Mouse (Mus musculus): ENCODE results near the gene Zfp740. TPM values are rescaled to one million over a fixed set of nuclear protein-coding genes. Genes with fewer than 3 reads are reported as not detected.

The Zfp740 gene
- total and polyA plus RNA-seq, 3 experiments, result 32.1 to 46.1 (median 37.4) TPM

GRCm38 (mm10) chr15:102210816-102211215 lies 7.8 kb downstream of the Zfp740 start:
- no peaks in the 10 kb centered on the region for H3K9me3 ChIP-seq (replicated peaks; ENCODE audit: low read length)
- TF ChIP-seq MAX (IDR thresholded peaks at IDR 0.05; ENCODE audit: low read length) (no peak), E2F4 (IDR thresholded peaks at IDR 0.05; ENCODE audit: insufficient replicate concordance, low read depth, low read length) (no peak), HCFC1 (IDR thresholded peaks at IDR 0.05; ENCODE audit: low read depth, low read length) (no peak), UBTF (IDR thresholded peaks at IDR 0.05; ENCODE audit: low read depth, low read length) (no peak), USF2 (conservative IDR thresholded peaks at IDR 0.05; ENCODE audit: low read depth, low read length) (no peak), CHD1 (IDR thresholded peaks at IDR 0.05; ENCODE audit: low read depth, low read length) (no peak), ETS1 (conservative IDR thresholded peaks at IDR 0.05; ENCODE audit: low read depth, low read length) (no peak)
- H3K27ac ChIP-seq (ENCODE audit: insufficient read depth, low read depth), result no peak overlapping the region
- dilution Hi-C loops (cut with MboI; ENCODE audit: extremely low pct_ligation_motif_present, extremely low pct_unique_long_range_greater_than_20kb, low sequenced_read_pairs) (no loop called here), in situ Hi-C loops (cut with MboI; ENCODE audit: low pct_ligation_motif_present, low pct_unique_long_range_greater_than_20kb, low sequenced_read_pairs) (no loop called here)
- no peak overlapping the region for H3K4me2 ChIP-seq (ENCODE audit: insufficient read depth, low read depth, poor library complexity, severe bottlenecking)
- no peak overlapping the region for H3K9ac ChIP-seq (ENCODE audit: insufficient read depth, low read depth)
- no peaks in the 10 kb centered on the region for H3K79me2 ChIP-seq (replicated peaks; ENCODE audit: control insufficient read depth, extremely low read depth, insufficient read depth, poor library complexity, severe bottlenecking)
- H3K4me1 ChIP-seq (ENCODE audit: control insufficient read depth in 1 of 2, insufficient read depth in 2 of 2), result peaks cover 23 to 67% of the 10 kb centered on the region in 2 experiments
- no peak overlapping the region for H3K4me3 ChIP-seq (replicated peaks in 1 of 3; ENCODE audit: low read depth in 2 of 3, low read length in 2 of 3, poor library complexity in 1 of 3)
- peaks cover 62 to 82% of the 10 kb centered on the region in 2 experiments for H3K36me3 ChIP-seq (replicated peaks in 1 of 2; ENCODE audit: control insufficient read depth in 1 of 2, insufficient read depth in 1 of 2, low read length in 1 of 2)
- no peak for DNase-seq (ENCODE audit: extremely low read depth)
- no peaks in the 10 kb centered on the region for H3K27me3 ChIP-seq (replicated peaks)

GRCm38 (mm10) chr15:102211895-102212294 lies 8.8 kb downstream of the Zfp740 start:
- in situ Hi-C loops (cut with MboI; ENCODE audit: low pct_ligation_motif_present, low pct_unique_long_range_greater_than_20kb, low sequenced_read_pairs), result no loop called here
- Histone ChIP-seq H3K79me2 (replicated peaks; ENCODE audit: control insufficient read depth, extremely low read depth, insufficient read depth, poor library complexity, severe bottlenecking) (no peaks in the 10 kb centered on the region), H3K9me3 (replicated peaks; ENCODE audit: low read length) (no peaks in the 10 kb centered on the region), H3K4me1 (ENCODE audit: control insufficient read depth in 1 of 2, insufficient read depth in 2 of 2) (peaks cover 23 to 59% of the 10 kb centered on the region in 2 experiments), H3K27me3 (replicated peaks) (no peaks in the 10 kb centered on the region), H3K9ac (ENCODE audit: insufficient read depth, low read depth) (no peak overlapping the region), H3K36me3 (replicated peaks in 1 of 2; ENCODE audit: control insufficient read depth in 1 of 2, insufficient read depth in 1 of 2, low read length in 1 of 2) (peaks cover 68 to 85% of the 10 kb centered on the region in 2 experiments), H3K4me2 (ENCODE audit: insufficient read depth, low read depth, poor library complexity, severe bottlenecking) (no peak overlapping the region), H3K27ac (ENCODE audit: insufficient read depth, low read depth) (no peak overlapping the region), H3K4me3 (replicated peaks in 1 of 3; ENCODE audit: low read depth in 2 of 3, low read length in 2 of 3, poor library complexity in 1 of 3) (no peak overlapping the region)
- no peak for TF ChIP-seq BHLHE40 (IDR thresholded peaks at IDR 0.05; ENCODE audit: low read depth, low read length)
- no peak for TF ChIP-seq NELFE (IDR thresholded peaks at IDR 0.05; ENCODE audit: low read depth, low read length)
- no peak for TF ChIP-seq GABPA (IDR thresholded peaks at IDR 0.05; ENCODE audit: insufficient replicate concordance, low read depth, low read length)
- TF ChIP-seq USF1 (IDR thresholded peaks at IDR 0.05; ENCODE audit: low read depth, low read length), result no peak
- no peak for TF ChIP-seq UBTF (IDR thresholded peaks at IDR 0.05; ENCODE audit: low read depth, low read length)
- no peak for TF ChIP-seq ZNF384 (IDR thresholded peaks at IDR 0.05; ENCODE audit: low read depth, low read length)
- no peak for TF ChIP-seq EP300 (IDR thresholded peaks at IDR 0.05; ENCODE audit: low read length)
- TF ChIP-seq CHD1 (IDR thresholded peaks at IDR 0.05; ENCODE audit: low read depth, low read length), result no peak
- TF ChIP-seq E2F4 (IDR thresholded peaks at IDR 0.05; ENCODE audit: insufficient replicate concordance, low read depth, low read length), result no peak
- TF ChIP-seq MXI1 (IDR thresholded peaks at IDR 0.05; ENCODE audit: low read depth, low read length), result no peak
- no peak for TF ChIP-seq CHD2 (IDR thresholded peaks at IDR 0.05; ENCODE audit: low read length)
- TF ChIP-seq USF2 (conservative IDR thresholded peaks at IDR 0.05; ENCODE audit: low read depth, low read length), result no peak
- no peak for TF ChIP-seq RAD21 (IDR thresholded peaks at IDR 0.05; ENCODE audit: low read depth, low read length)
- TF ChIP-seq MEF2A (IDR thresholded peaks at IDR 0.05; ENCODE audit: borderline replicate concordance, low read depth, low read length), result no peak
- dilution Hi-C loops (cut with MboI; ENCODE audit: extremely low pct_ligation_motif_present, extremely low pct_unique_long_range_greater_than_20kb, low sequenced_read_pairs), result no loop called here
- DNase-seq (ENCODE audit: extremely low read depth), result no peak

Measured in CH12.LX (cell line).